Mouse (Mus musculus) ES-E14 (cell line): Measurements from ENCODE around the gene Sirt5.

Experiments used
- CHD2 ChIP-seq: IDR thresholded peaks from 2 replicates; pipeline ENCODE4 v1.6.1; 2014; ENCODE audit warnings: mild to moderate bottlenecking, low read depth, low read length, inconsistent platforms
- HCFC1 ChIP-seq: IDR thresholded peaks from 2 replicates; pipeline ENCODE4 v1.6.1; 2012; ENCODE audit warnings: low read length, inconsistent platforms, borderline replicate concordance; ENCODE audit not compliant: insufficient read depth
- MAFK ChIP-seq: IDR thresholded peaks from 2 replicates; pipeline ENCODE4 v1.6.1; 2014; ENCODE audit warnings: mild to moderate bottlenecking, low read depth, low read length, inconsistent platforms; ENCODE audit not compliant: insufficient read depth
- ZC3H11A ChIP-seq: IDR thresholded peaks from 2 replicates; pipeline ENCODE4 v1.6.1; 2012; ENCODE audit warnings: low read depth, mild to moderate bottlenecking, inconsistent platforms, low read length, borderline replicate concordance
- ZNF384 ChIP-seq: IDR thresholded peaks from 2 replicates; pipeline ENCODE4 v1.6.1; 2012; ENCODE audit warnings: low read depth, low read length, inconsistent platforms

GRCm38 (mm10) chr13:43443706-43444105, 78.4 kb downstream of the Sirt5 start:
- TF ChIP-seq CHD2, result no peak
- no peak for TF ChIP-seq ZNF384
- no peak for TF ChIP-seq MAFK
- TF ChIP-seq ZC3H11A, result no peak
- TF ChIP-seq HCFC1, result no peak
